Mouse (Mus musculus): ENCODE results near the gene Cerkl. TPM values are rescaled to one million over a fixed set of nuclear protein-coding genes. Genes with fewer than 3 reads are reported as not detected.
A peak's percentile ranks its signal among the peaks of the same experiment; 100 is the strongest.

Cerkl gene
- polyA plus RNA-seq, 1 experiment from 2014 or later = 1.5 TPM

DNA sequence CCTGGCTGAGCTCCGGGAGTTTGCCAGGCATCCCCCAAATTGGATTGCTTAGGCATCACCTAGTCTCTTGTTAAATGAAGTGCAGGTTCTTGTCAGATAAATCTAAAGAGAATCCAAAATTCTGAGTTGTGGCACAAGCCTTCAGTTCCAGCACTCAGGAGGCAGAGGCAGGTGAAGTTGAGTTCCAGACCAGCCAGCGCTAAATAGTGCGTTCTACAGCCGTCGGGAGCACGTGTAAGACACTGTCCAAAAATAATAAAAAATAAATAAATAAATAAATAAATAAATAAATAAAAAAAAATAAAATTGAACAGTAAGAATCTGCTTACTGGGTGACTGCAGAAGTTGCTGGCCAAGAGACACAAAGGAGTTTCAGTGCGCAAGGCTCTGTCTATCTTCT lies 27.5 kb downstream of the Cerkl start:
- peaks cover 14% of the 10 kb centered on the region for H3K27me3 ChIP-seq (ENCODE audit: insufficient read depth, poor library complexity, severe bottlenecking)
- WGBS = 13% methylated on average over 7 of the region's 7 CpGs

GRCm38 (mm10) chr2:79428569-79429104 lies 27.9 kb downstream of the Cerkl start:
- Histone ChIP-seq H3K4me1 (peaks cover 6% of the 10 kb centered on the region), H3K27ac (0 out of 2 replicates have a peak overlapping the region, but pooled peaks have one; percentile 47), H3K9me3 (no peaks in the 10 kb centered on the region), H3K27me3 (ENCODE audit: insufficient read depth, poor library complexity, severe bottlenecking) (peaks cover 14% of the 10 kb centered on the region), H3K4me3 (peak overlapping the region; percentile 71), H3K36me3 (no peaks in the 10 kb centered on the region)
- WGBS = under 1% methylated on average over 34 of the region's 35 CpGs
- DNase-seq (ENCODE audit: low spot score) = no peak

More for the DNA sequence above, 27.5 kb downstream of the Cerkl start:
- H3K9me3 ChIP-seq = no peaks in the 10 kb centered on the region
- no peak overlapping the region for H3K27ac ChIP-seq
- peaks cover 6% of the 10 kb centered on the region for H3K4me1 ChIP-seq
- H3K36me3 ChIP-seq = no peaks in the 10 kb centered on the region
- peak overlapping the region; percentile 71 for H3K4me3 ChIP-seq
- no peak for DNase-seq (ENCODE audit: low spot score)

DNA sequence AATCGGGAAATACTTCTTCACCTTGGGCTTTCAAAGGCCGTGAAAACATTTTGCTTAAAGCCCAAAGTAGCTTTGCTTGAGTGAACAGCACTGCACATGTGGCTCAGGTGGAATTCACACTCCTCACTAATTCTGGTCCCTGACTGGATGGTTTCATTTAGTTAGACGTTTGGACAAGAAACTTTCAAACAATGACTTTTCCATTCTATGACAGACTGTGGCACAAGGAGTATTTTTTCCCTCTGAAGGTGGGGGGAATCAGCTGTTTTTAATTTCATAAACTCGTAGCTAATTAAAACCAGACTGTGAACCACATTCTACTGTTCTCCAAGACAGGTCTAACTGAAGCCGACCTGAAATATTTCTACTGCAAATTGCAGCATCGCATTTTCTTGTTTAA lies 28.6 kb downstream of the Cerkl start:
- Histone ChIP-seq H3K27me3 (ENCODE audit: insufficient read depth, poor library complexity, severe bottlenecking) (peaks cover 14% of the 10 kb centered on the region), H3K4me3 (peak overlapping the region; percentile 71), H3K4me1 (peaks cover 6% of the 10 kb centered on the region), H3K27ac (no peak overlapping the region), H3K36me3 (no peaks in the 10 kb centered on the region), H3K9me3 (no peaks in the 10 kb centered on the region)
- DNase-seq (ENCODE audit: low spot score) = no peak
- WGBS = 34% methylated on average over 6 of the region's 6 CpGs

- WGBS = 50% methylated on average over 6 of the region's 6 CpGs
- Histone ChIP-seq H3K36me3 (no peaks in the 10 kb centered on the region), H3K27me3 (ENCODE audit: insufficient read depth, poor library complexity, severe bottlenecking) (no peaks in the 10 kb centered on the region), H3K9me3 (no peaks in the 10 kb centered on the region), H3K4me1 (no peaks in the 10 kb centered on the region), H3K27ac (no peak overlapping the region), H3K4me3 (no peak overlapping the region)
- DNase-seq (ENCODE audit: low spot score) = no peak
Measured at GRCm38 (mm10) chr2:79421696-79422095, 34.9 kb downstream of the Cerkl start.

GRCm38 (mm10) chr2:79414505-79414904 lies 42.1 kb downstream of the Cerkl start:
- no peaks in the 10 kb centered on the region for H3K27me3 ChIP-seq (ENCODE audit: insufficient read depth, poor library complexity, severe bottlenecking)
- H3K27ac ChIP-seq = no peak overlapping the region
- no peaks in the 10 kb centered on the region for H3K9me3 ChIP-seq
- 74% methylated on average over 7 of the region's 7 CpGs for WGBS
- no peak for DNase-seq (ENCODE audit: low spot score)
- no peak overlapping the region for H3K4me3 ChIP-seq
- no peaks in the 10 kb centered on the region for H3K4me1 ChIP-seq
- no peaks in the 10 kb centered on the region for H3K36me3 ChIP-seq

- Histone ChIP-seq H3K27ac (no peak overlapping the region), H3K9me3 (no peaks in the 10 kb centered on the region), H3K36me3 (no peaks in the 10 kb centered on the region), H3K27me3 (ENCODE audit: insufficient read depth, poor library complexity, severe bottlenecking) (no peaks in the 10 kb centered on the region), H3K4me3 (no peak overlapping the region), H3K4me1 (no peaks in the 10 kb centered on the region)
- WGBS = 79% methylated on average over 3 of the region's 3 CpGs
- DNase-seq (ENCODE audit: low spot score) = no peak
Measured at GRCm38 (mm10) chr2:79410903-79411255, 45.7 kb downstream of the Cerkl start.

- no peaks in the 10 kb centered on the region for H3K36me3 ChIP-seq
- no peaks in the 10 kb centered on the region for H3K27me3 ChIP-seq (ENCODE audit: insufficient read depth, poor library complexity, severe bottlenecking)
- H3K9me3 ChIP-seq = no peaks in the 10 kb centered on the region
- no peak overlapping the region for H3K27ac ChIP-seq
- H3K4me3 ChIP-seq = no peak overlapping the region
- no peaks in the 10 kb centered on the region for H3K4me1 ChIP-seq
- 58% methylated on average over 15 of the region's 15 CpGs for WGBS
- DNase-seq (ENCODE audit: low spot score) = no peak
Measured at GRCm38 (mm10) chr2:79410247-79410902, 46.2 kb downstream of the Cerkl start.

GRCm38 (mm10) chr2:79405661-79406405 lies 50.8 kb downstream of the Cerkl start:
- no peak for DNase-seq (ENCODE audit: low spot score)
- Histone ChIP-seq H3K27me3 (ENCODE audit: insufficient read depth, poor library complexity, severe bottlenecking) (no peaks in the 10 kb centered on the region), H3K36me3 (no peaks in the 10 kb centered on the region), H3K9me3 (no peaks in the 10 kb centered on the region), H3K4me3 (no peak overlapping the region), H3K27ac (no peak overlapping the region), H3K4me1 (no peaks in the 10 kb centered on the region)
- 68% methylated on average over 5 of the region's 5 CpGs for WGBS

- DNase-seq (ENCODE audit: low spot score) = no peak
- Histone ChIP-seq H3K36me3 (no peaks in the 10 kb centered on the region), H3K27me3 (ENCODE audit: insufficient read depth, poor library complexity, severe bottlenecking) (no peaks in the 10 kb centered on the region), H3K4me1 (no peaks in the 10 kb centered on the region), H3K27ac (no peak overlapping the region), H3K4me3 (no peak overlapping the region), H3K9me3 (no peaks in the 10 kb centered on the region)
- WGBS = 66% methylated on average over 4 of the region's 4 CpGs
Measured at GRCm38 (mm10) chr2:79400045-79400444, 56.5 kb downstream of the Cerkl start.

DNA sequence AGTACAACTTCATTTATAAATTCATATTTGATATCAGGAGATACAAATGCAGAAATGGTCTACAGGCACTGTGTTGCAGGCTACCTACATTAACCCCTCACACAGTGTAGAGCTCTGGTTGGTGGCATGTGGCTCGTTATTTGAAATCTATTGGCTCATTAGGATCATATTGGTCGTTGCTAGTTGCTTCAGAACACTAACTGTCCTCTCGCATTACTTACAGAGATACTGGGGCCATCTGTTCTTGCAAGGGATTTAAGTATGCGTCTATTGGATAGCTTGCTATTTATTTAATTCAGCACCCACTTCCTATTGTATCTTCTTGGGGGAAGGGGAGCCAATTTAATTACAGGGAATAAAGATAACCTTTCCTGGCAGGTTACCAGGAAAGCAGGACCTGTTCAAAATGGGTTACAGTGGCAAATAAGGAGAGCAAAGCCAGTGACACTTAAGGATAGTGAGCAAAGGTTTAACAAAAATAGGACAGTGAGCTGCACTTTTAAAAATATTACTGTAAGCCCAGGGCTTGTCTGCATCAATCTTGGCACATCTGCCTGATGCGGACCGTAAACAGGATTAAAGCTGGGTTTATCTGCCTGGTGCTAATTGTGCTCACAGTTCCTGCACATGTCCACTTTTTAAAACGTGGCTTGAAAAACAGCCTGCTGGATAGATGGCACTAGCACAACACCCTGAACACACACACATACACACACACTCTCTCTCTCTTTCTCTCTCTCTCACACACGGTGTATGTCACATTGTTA lies 57.2 kb downstream of the Cerkl start:
- Histone ChIP-seq H3K9me3 (no peaks in the 10 kb centered on the region), H3K4me1 (no peaks in the 10 kb centered on the region), H3K27ac (no peak overlapping the region), H3K36me3 (no peaks in the 10 kb centered on the region), H3K4me3 (no peak overlapping the region), H3K27me3 (ENCODE audit: insufficient read depth, poor library complexity, severe bottlenecking) (no peaks in the 10 kb centered on the region)
- no peak for DNase-seq (ENCODE audit: low spot score)
- WGBS = 62% methylated on average over 8 of the region's 8 CpGs

GRCm38 (mm10) chr2:79398831-79399230 lies 57.8 kb downstream of the Cerkl start:
- 82% methylated on average over 5 of the region's 5 CpGs for WGBS
- no peak for DNase-seq (ENCODE audit: low spot score)
- H3K4me3 ChIP-seq = no peak overlapping the region
- no peaks in the 10 kb centered on the region for H3K36me3 ChIP-seq
- no peaks in the 10 kb centered on the region for H3K9me3 ChIP-seq
- H3K27me3 ChIP-seq (ENCODE audit: insufficient read depth, poor library complexity, severe bottlenecking) = no peaks in the 10 kb centered on the region
- H3K4me1 ChIP-seq = no peaks in the 10 kb centered on the region
- no peak overlapping the region for H3K27ac ChIP-seq

- H3K4me1 ChIP-seq = no peaks in the 10 kb centered on the region
- no peak for DNase-seq (ENCODE audit: low spot score)
- no peaks in the 10 kb centered on the region for H3K36me3 ChIP-seq
- H3K27me3 ChIP-seq (ENCODE audit: insufficient read depth, poor library complexity, severe bottlenecking) = no peaks in the 10 kb centered on the region
- WGBS = 73% methylated on average over 2 of the region's 2 CpGs
- H3K27ac ChIP-seq = no peak overlapping the region
- H3K4me3 ChIP-seq = no peak overlapping the region
- H3K9me3 ChIP-seq = no peaks in the 10 kb centered on the region
Measured at GRCm38 (mm10) chr2:79398343-79398742, 58.2 kb downstream of the Cerkl start.

DNA sequence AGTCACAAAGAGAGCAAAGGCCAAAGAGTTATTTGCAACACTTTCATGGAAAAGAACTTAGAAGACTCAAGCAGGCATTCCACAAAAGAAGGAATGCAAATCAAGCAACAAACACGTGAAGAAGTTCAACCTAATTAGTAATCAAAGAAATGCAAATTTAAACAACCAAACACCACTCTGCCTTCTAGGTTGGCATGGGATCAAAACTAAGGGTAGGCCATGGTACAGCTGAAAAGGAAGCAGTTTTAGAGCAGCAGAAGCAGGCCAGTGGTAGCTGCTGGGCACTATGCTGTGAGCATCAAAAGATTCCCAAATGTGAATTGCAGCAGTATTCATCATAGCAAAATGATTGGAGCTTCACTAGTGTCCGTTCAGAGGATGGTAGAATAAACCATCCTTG lies 59.5 kb downstream of the Cerkl start:
- no peaks in the 10 kb centered on the region for H3K9me3 ChIP-seq
- DNase-seq (ENCODE audit: low spot score) = no peak
- WGBS = 59% methylated on average over 2 of the region's 2 CpGs

More for the DNA sequence above, 59.5 kb downstream of the Cerkl start:
- Histone ChIP-seq H3K27ac (no peak overlapping the region), H3K4me1 (no peaks in the 10 kb centered on the region), H3K36me3 (no peaks in the 10 kb centered on the region), H3K27me3 (ENCODE audit: insufficient read depth, poor library complexity, severe bottlenecking) (no peaks in the 10 kb centered on the region), H3K4me3 (no peak overlapping the region)
